Mouse (Mus musculus): ENCODE data around the gene Higd2a. TPM values are rescaled to one million over a fixed set of nuclear protein-coding genes. Genes with fewer than 3 reads are reported as not detected.

The Higd2a gene
- total RNA-seq, 1 experiment from 2014 or later, result 45.8 TPM

GRCm38 (mm10) chr13:54577652-54578507 is 12.1 kb upstream of the Higd2a start:
- ATAC-seq (replicated peaks; ENCODE audit: low read depth, poor library complexity, severe bottlenecking), result peak; percentile 71

- no peak for ATAC-seq (replicated peaks; ENCODE audit: low read depth, poor library complexity, severe bottlenecking)
Measured at GRCm38 (mm10) chr13:54581385-54581784, 8.6 kb upstream of the Higd2a start.

GRCm38 (mm10) chr13:54582126-54582525 is 7.9 kb upstream of the Higd2a start:
- no peak for ATAC-seq (replicated peaks; ENCODE audit: low read depth, poor library complexity, severe bottlenecking)

GRCm38 (mm10) chr13:54582860-54583259 is 7.1 kb upstream of the Higd2a start:
- ATAC-seq (replicated peaks; ENCODE audit: low read depth, poor library complexity, severe bottlenecking), result no peak

GRCm38 (mm10) chr13:54585831-54586230 is 4.2 kb upstream of the Higd2a start:
- ATAC-seq (replicated peaks; ENCODE audit: low read depth, poor library complexity, severe bottlenecking), result no peak

GRCm38 (mm10) chr13:54589414-54589995 is 502 bp upstream of the Higd2a start:
- ATAC-seq (replicated peaks; ENCODE audit: low read depth, poor library complexity, severe bottlenecking), result peak; percentile 23; the same call in 1 of the 2 replicates

GRCm38 (mm10) chr13:54591776-54592356 is 1.9 kb downstream of the Higd2a start:
- ATAC-seq (replicated peaks; ENCODE audit: low read depth, poor library complexity, severe bottlenecking), result no peak

GRCm38 (mm10) chr13:54593617-54594016 is 3.6 kb downstream of the Higd2a start:
- ATAC-seq (replicated peaks; ENCODE audit: low read depth, poor library complexity, severe bottlenecking), result no peak

- no peak for ATAC-seq (replicated peaks; ENCODE audit: low read depth, poor library complexity, severe bottlenecking)
Measured at GRCm38 (mm10) chr13:54596107-54596690, 6.2 kb downstream of the Higd2a start.

GRCm38 (mm10) chr13:54596870-54597269 is 6.9 kb downstream of the Higd2a start:
- no peak for ATAC-seq (replicated peaks; ENCODE audit: low read depth, poor library complexity, severe bottlenecking)

GRCm38 (mm10) chr13:54598622-54599143 is 8.7 kb downstream of the Higd2a start:
- no peak for ATAC-seq (replicated peaks; ENCODE audit: low read depth, poor library complexity, severe bottlenecking)

- no peak for ATAC-seq (replicated peaks; ENCODE audit: low read depth, poor library complexity, severe bottlenecking)
Measured at GRCm38 (mm10) chr13:54602639-54603111, 12.7 kb downstream of the Higd2a start.

GRCm38 (mm10) chr13:54603501-54603900 is 13.5 kb downstream of the Higd2a start:
- no peak for ATAC-seq (replicated peaks; ENCODE audit: low read depth, poor library complexity, severe bottlenecking)

- no peak for ATAC-seq (replicated peaks; ENCODE audit: low read depth, poor library complexity, severe bottlenecking)
Measured at GRCm38 (mm10) chr13:54604221-54604620, 14.2 kb downstream of the Higd2a start.

- no peak for ATAC-seq (replicated peaks; ENCODE audit: low read depth, poor library complexity, severe bottlenecking)
Measured at GRCm38 (mm10) chr13:54605426-54605825, 15.4 kb downstream of the Higd2a start.

- no peak for ATAC-seq (replicated peaks; ENCODE audit: low read depth, poor library complexity, severe bottlenecking)
Measured at GRCm38 (mm10) chr13:54607204-54607603, 17.2 kb downstream of the Higd2a start.

GRCm38 (mm10) chr13:54608002-54608401 is 18.0 kb downstream of the Higd2a start:
- no peak for ATAC-seq (replicated peaks; ENCODE audit: low read depth, poor library complexity, severe bottlenecking)

- no peak for ATAC-seq (replicated peaks; ENCODE audit: low read depth, poor library complexity, severe bottlenecking)
Measured at GRCm38 (mm10) chr13:54608666-54609065, 18.7 kb downstream of the Higd2a start.

GRCm38 (mm10) chr13:54609301-54609700 is 19.3 kb downstream of the Higd2a start:
- ATAC-seq (replicated peaks; ENCODE audit: low read depth, poor library complexity, severe bottlenecking), result no peak

GRCm38 (mm10) chr13:54610613-54610971 is 20.6 kb downstream of the Higd2a start:
- peak; percentile 15; the same call in 1 of the 2 replicates for ATAC-seq (replicated peaks; ENCODE audit: low read depth, poor library complexity, severe bottlenecking)
